Mouse (Mus musculus): ENCODE data around the gene Suz12.
"Not testable (repeated sequence)": the region's sequence is repeated elsewhere in the genome, so short reads cannot be mapped to it uniquely, and the experiment has no call there.

Suz12 gene

GRCm38 (mm10) chr11:79992592-79993355 lies at the start of gene Suz12:
Gene Suz12, plus strand, starts transcription at chr11:79993106.
- ATAC-seq (ENCODE audit: low TSS enrichment): peak; percentile 98

GRCm38 (mm10) chr11:79943136-79943535 lies 49.8 kb upstream of the Suz12 start:
- no peak for ATAC-seq (ENCODE audit: low TSS enrichment)

GRCm38 (mm10) chr11:79943601-79944000 lies 49.3 kb upstream of the Suz12 start:
- ATAC-seq (ENCODE audit: low TSS enrichment): no peak

GRCm38 (mm10) chr11:79947265-79947664 lies 45.6 kb upstream of the Suz12 start:
- no peak for ATAC-seq (ENCODE audit: low TSS enrichment)

- no peak for ATAC-seq (ENCODE audit: low TSS enrichment)
Observed at GRCm38 (mm10) chr11:79961346-79962124, 31.4 kb upstream of the Suz12 start.

- peak; percentile 98 for ATAC-seq (ENCODE audit: low TSS enrichment)
Observed at GRCm38 (mm10) chr11:79962125-79962876, 30.6 kb upstream of the Suz12 start, which contains the start of gene Utp6. Gene Utp6, minus strand, starts transcription at chr11:79962390.

- ATAC-seq (ENCODE audit: low TSS enrichment): no peak
Observed at GRCm38 (mm10) chr11:79962877-79963183, 30.1 kb upstream of the Suz12 start.

- no peak for ATAC-seq (ENCODE audit: low TSS enrichment)
Observed at GRCm38 (mm10) chr11:79963212-79963974, 29.5 kb upstream of the Suz12 start.

DNA sequence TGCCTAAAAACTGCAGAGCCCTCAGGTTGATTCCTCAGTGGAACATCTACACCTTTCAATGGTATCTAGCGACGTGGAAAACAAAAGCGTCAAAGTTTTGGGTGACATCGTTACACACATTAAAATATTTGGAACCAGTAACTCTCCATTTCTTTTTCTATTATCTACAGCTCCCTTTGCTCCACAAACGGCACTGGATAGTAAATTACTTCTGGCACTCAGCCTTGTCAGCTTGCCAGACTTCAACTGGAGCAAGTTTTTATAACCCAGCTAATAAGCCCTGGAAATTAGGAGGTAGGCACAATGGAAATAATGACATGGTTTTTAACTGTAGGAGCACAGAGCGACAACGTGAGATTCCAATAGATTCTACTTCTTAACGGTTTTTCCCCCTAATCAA lies 27.0 kb upstream of the Suz12 start:
- no peak for ATAC-seq (ENCODE audit: low TSS enrichment)

GRCm38 (mm10) chr11:79967752-79968151 lies 25.2 kb upstream of the Suz12 start:
- no peak for ATAC-seq (ENCODE audit: low TSS enrichment)

DNA sequence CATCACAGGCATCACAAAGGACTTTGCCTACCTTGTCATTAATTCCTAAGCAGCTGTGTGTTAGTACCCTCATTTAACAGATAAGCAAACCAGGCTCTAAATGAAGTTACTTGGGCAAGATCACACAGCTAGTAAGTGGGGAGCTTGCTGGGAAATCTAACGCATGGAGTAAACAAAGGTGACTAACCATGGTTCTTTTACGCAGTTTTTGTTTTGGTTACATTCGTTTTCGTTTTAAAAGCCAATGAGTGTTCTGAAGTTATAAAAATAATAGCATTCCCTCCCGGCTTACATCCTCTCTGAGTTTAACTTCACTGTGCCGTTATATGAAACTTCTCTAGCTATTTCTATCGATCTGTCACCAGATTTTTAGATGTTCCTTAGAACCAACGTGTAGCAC lies 19.8 kb upstream of the Suz12 start:
- ATAC-seq (ENCODE audit: low TSS enrichment): no peak

- ATAC-seq (ENCODE audit: low TSS enrichment): peak; percentile 64; the same call in 1 of the 2 replicates
Observed at GRCm38 (mm10) chr11:79973626-79974476, 19.1 kb upstream of the Suz12 start.

DNA sequence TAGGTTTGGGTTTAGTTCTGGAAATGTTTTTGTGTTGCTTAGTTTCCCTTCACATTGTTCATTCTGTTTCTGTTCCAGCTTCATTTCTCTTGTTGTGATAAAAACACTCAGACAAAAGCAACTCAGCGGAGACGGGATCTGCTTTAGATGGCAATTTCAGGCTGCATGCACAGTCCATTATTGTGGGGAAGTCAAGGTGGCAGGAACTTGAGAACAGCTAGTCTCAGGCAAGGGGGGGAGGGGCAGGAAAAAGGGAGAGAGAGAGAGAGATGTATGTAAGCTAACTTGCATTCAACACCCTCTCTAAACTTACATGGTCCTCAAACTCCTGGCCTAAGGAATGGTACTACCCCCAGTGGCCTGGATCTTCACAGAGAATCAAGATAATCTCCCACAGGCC lies 17.5 kb upstream of the Suz12 start:
- ATAC-seq (ENCODE audit: low TSS enrichment): no peak

GRCm38 (mm10) chr11:79976222-79976621 lies 16.7 kb upstream of the Suz12 start:
- ATAC-seq (ENCODE audit: low TSS enrichment): no peak

- ATAC-seq (ENCODE audit: low TSS enrichment): not testable (repeated sequence)
Observed at GRCm38 (mm10) chr11:79976645-79977044, 16.3 kb upstream of the Suz12 start.

DNA sequence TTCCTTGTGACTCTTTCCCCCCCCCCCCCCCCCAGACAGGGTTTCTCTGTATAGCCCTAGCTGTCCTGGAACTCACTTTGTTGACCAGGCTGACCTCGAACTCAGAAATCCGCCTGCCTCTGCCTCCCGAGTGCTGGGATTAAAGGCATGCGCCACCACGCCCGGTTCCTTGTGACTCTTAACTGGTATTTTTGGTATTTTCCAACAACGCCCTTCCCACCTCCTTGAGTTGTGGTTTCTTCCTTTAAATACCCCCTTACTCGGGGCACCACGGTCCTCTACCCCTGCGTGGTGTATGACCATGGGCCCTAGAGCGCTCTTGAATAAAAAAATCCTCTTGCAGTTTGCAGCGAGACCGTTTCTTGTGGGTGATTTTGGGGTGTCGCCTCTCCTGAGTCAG lies 15.8 kb upstream of the Suz12 start:
- not testable (repeated sequence) for ATAC-seq (ENCODE audit: low TSS enrichment)

DNA sequence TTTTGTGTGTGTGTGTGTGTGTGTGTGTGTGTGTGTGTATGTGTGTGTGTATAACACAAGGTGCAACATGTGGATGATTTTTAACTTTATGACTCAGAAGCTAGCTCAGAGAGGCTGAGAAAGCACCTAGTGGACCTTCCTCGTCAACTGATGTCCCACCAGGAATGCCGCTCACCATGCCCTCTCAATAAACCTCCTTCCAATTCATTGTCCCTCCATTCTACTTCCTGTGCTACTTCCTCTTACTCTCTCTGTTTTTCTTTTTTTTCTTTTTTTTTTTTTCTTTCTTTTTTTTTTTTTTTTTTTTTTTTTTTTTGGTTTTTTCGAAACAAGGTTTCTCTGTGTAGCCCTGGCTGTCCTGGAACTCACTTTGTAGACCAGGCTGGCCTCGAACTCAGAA lies 15.2 kb upstream of the Suz12 start:
- ATAC-seq (ENCODE audit: low TSS enrichment): not testable (repeated sequence)

DNA sequence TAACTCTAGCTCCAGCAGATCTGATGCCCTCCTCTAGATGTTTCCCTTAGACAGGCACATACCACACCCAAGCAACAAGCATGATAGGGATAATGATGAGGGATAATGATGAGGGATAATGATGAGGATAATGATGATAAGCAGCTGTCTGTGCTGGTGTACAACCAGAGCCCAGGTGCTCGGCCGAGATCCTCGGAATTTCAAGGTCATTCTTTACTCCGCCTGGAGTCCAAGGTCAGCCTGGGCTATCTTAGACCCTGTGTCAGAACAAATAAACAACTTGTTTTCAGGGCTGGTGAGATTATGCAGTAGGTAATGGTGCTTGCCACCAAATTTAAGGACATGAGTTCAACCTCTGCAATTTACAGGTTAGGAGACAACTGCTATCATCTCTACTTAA lies 6.0 kb upstream of the Suz12 start:
- ATAC-seq (ENCODE audit: low TSS enrichment): no peak

DNA sequence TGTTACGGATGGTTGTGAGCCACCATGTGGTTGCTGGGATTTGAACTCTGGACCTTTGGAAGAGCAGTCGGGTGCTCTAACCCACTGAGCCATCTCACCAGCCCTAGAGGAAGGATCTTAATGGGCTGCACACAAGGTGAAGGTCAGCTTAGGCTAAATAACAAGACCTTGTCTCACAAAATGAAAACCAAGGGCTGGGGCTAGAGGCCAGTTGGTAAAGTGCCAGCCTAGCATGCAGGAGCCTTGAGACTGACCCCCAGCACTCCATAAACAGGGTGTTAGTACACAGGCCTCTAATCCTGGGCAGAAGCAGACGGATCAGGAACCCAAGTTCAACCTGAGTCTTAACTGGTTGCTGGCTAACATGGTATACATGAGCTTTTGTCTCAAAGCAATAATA lies 5.0 kb upstream of the Suz12 start:
- ATAC-seq (ENCODE audit: low TSS enrichment): no peak

DNA sequence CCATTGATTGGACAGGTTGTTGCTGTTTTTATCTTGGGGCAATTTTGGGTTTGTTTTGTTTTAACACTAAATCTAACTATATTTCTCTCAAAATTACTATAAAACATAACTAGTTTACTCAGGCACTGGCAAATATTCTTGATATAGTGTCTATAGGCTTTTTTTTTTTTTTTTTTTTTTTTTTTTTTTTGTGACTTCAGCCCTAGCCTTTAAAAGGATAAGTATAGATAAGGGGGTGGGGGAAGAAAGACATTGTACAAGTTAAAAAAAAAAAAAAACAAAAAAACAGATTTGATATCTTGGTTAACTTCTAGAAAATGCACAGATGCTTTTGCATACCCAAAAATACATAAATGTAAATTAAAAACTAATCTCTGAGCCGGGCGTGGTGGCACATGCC lies 2.8 kb upstream of the Suz12 start:
- ATAC-seq (ENCODE audit: low TSS enrichment): no peak

GRCm38 (mm10) chr11:79991600-79991999 lies 1.3 kb upstream of the Suz12 start:
- no peak for ATAC-seq (ENCODE audit: low TSS enrichment)
